Comparison of ENCODE assay signal across 24 mouse cellular contexts in genomic region chr15:36877501-36877900, GRCm38 (mm10).
DNase-seq lines count a peak whose midpoint lies in the region; ATAC-seq and TF ChIP-seq lines count a peak whose summit lies in the region.
"Had no signal": no experiment of that assay in that cellular context is flagged by ENCODE, and none has a peak within 500 bp of the region (broad histone marks: within the 10 kb centered on the region; RNA-seq: fewer than 3 reads in every experiment).

No protein-coding gene starts in this region.

- no peaks in the 10 kb centered on the region for H3K27me3 ChIP-seq in G1E (ENCODE audit: insufficient read depth, low read length)
- H3K27me3 ChIP-seq in MEL (ENCODE audit: control insufficient read depth in 1 of 2, insufficient read depth in 2 of 2, low read length in 2 of 2): no peaks in the 10 kb centered on the region
- H3K27me3 ChIP-seq in embryonic facial prominence, embryonic 15.5 days: no peaks in the 10 kb centered on the region
- no peaks in the 10 kb centered on the region for H3K27me3 ChIP-seq in cerebellum, adult 2 months (ENCODE audit: control insufficient read depth, insufficient read depth, low read length)
- H3K27me3 ChIP-seq: forebrain, embryonic 12.5 days; heart, embryonic 15.5 days; limb, embryonic 15.5 days; liver, embryonic 15.5 days; midbrain, embryonic 12.5 days; Patski; stomach, embryonic 15.5 days had no signal

- ATAC-seq in G1E (ENCODE audit: extremely low read depth, insufficient number of reproducible peaks, low FRiP score, poor library complexity, severe bottlenecking): no peak
- no peak for ATAC-seq in embryonic facial prominence, embryonic 15.5 days (ENCODE audit: insufficient number of reproducible peaks, low FRiP score, low TSS enrichment, low read depth)
- ATAC-seq: activated CD4-positive, CD25-positive, alpha-beta regulatory T cell, adult 4 months; hindbrain, postnatal 0 days; Patski had no signal

- 57% methylated on average over 7 of the region's 7 CpGs for WGBS in embryonic facial prominence, embryonic 15.5 days
- WGBS in cerebellum, adult 2 months: 77% methylated on average over 7 of the region's 7 CpGs

- DNase-seq in lung, adult 18-20 months: peak; percentile 34 to 70
- DNase-seq in lung, postnatal 10 days: no peak
- no peak for DNase-seq in G1E (ENCODE audit: low spot score)
- no peak for DNase-seq in MEL (ENCODE audit: low read depth, low spot score)
- DNase-seq in cerebellum, adult 2 months: no peak
- no peak for DNase-seq in spleen, postnatal 4 days (ENCODE audit: low spot score in 2 of 2)
- DNase-seq: adrenal gland, postnatal 25 days; cerebellum, adult 11 months; cerebellum, postnatal 25 days; gastrocnemius, postnatal 14 days; heart, postnatal 4 days; kidney, adult 18-20 months; retina, postnatal 1 day had no signal

- no peak for TF ChIP-seq POLR2A in MEL (IDR thresholded peaks at IDR 0.05; ENCODE audit: control insufficient read depth in 1 of 2, insufficient read depth in 1 of 2, low read depth in 1 of 2, low read length in 2 of 2, poor library complexity in 1 of 2)
- TF ChIP-seq POLR2A in cerebellum, adult 2 months (IDR thresholded peaks at IDR 0.05; ENCODE audit: borderline replicate concordance, insufficient read depth, low read length): no peak

- H3K4me1 ChIP-seq in G1E (ENCODE audit: insufficient read depth, low read depth, low read length) (peaks cover 88% of the 10 kb centered on the region), MEL (ENCODE audit: control insufficient read depth in 1 of 2, insufficient read depth in 2 of 2, low read length in 2 of 2) (peaks cover 29 to 66% of the 10 kb centered on the region in 2 experiments)
- peaks cover 43% of the 10 kb centered on the region for H3K4me1 ChIP-seq in embryonic facial prominence, embryonic 15.5 days
- H3K4me1 ChIP-seq in cerebellum, adult 2 months (ENCODE audit: control insufficient read depth, insufficient read depth, low read length): peaks cover 3% of the 10 kb centered on the region; the same call in 1 of the 2 replicates

- H3K36me3 ChIP-seq in G1E (replicated peaks): peaks cover 28% of the 10 kb centered on the region
- H3K36me3 ChIP-seq in MEL (ENCODE audit: control insufficient read depth in 1 of 2, insufficient read depth in 2 of 2, low read length in 2 of 2): peaks cover 0 to 72% of the 10 kb centered on the region in 2 experiments; a peak in 2 of 4 replicates
- H3K36me3 ChIP-seq in embryonic facial prominence, embryonic 15.5 days: no peaks in the 10 kb centered on the region
- H3K36me3 ChIP-seq: forebrain, embryonic 12.5 days; heart, embryonic 15.5 days; limb, embryonic 15.5 days; liver, embryonic 15.5 days; midbrain, embryonic 12.5 days; stomach, embryonic 15.5 days had no signal

- TF ChIP-seq RAD21 in MEL (IDR thresholded peaks at IDR 0.05; ENCODE audit: low read depth, low read length): no peak

- TF ChIP-seq CTCF in G1E (IDR thresholded peaks at IDR 0.05; ENCODE audit: low read depth, low read length) (no peak), MEL (IDR thresholded peaks at IDR 0.05 in 2 of 3, conservative IDR thresholded peaks at IDR 0.05 in 1 of 3; ENCODE audit: control insufficient read depth in 1 of 3, insufficient read depth in 1 of 3, low read depth in 2 of 3, low read length in 3 of 3, poor library complexity in 1 of 3, severe bottlenecking in 1 of 3) (no peak)
- no peak for TF ChIP-seq CTCF in cerebellum, adult 2 months (IDR thresholded peaks at IDR 0.05; ENCODE audit: borderline replicate concordance, insufficient read depth, low read depth, low read length)

- H3K4me3 ChIP-seq in G1E (ENCODE audit: low read depth, low read length) (peak overlapping the region; percentile 3; the same call in 1 of the 2 replicates), MEL (ENCODE audit: control insufficient read depth in 1 of 2, insufficient read depth in 1 of 2, low read depth in 2 of 2, low read length in 2 of 2) (no peak overlapping the region)
- no peak overlapping the region for H3K4me3 ChIP-seq in embryonic facial prominence, embryonic 15.5 days (replicated peaks)
- no peak overlapping the region for H3K4me3 ChIP-seq in cerebellum, adult 2 months (replicated peaks; ENCODE audit: insufficient read depth, low read depth, low read length)
- H3K4me3 ChIP-seq: forebrain, embryonic 12.5 days; heart, embryonic 15.5 days; limb, embryonic 15.5 days; liver, embryonic 15.5 days; midbrain, embryonic 12.5 days; stomach, embryonic 15.5 days had no signal

- 0 out of 2 replicates have a peak overlapping the region, but pooled peaks have one; percentile 6 for H3K4me2 ChIP-seq in embryonic facial prominence, embryonic 15.5 days (replicated peaks)
- H3K4me2 ChIP-seq: forebrain, embryonic 12.5 days; heart, embryonic 15.5 days; limb, embryonic 15.5 days; liver, embryonic 15.5 days; midbrain, embryonic 12.5 days; stomach, embryonic 15.5 days had no signal

- peak overlapping the region; percentile 80 for H3K27ac ChIP-seq in MEL (ENCODE audit: control insufficient read depth, low read depth, low read length)
- H3K27ac ChIP-seq in embryonic facial prominence, embryonic 15.5 days (replicated peaks): peak overlapping the region; percentile 41; the same call in 1 of the 2 replicates
- no peak overlapping the region for H3K27ac ChIP-seq in cerebellum, adult 2 months (ENCODE audit: insufficient read depth, low read length)
- H3K27ac ChIP-seq: forebrain, embryonic 12.5 days; hindbrain, postnatal 0 days; kidney, postnatal 0 days; limb, embryonic 15.5 days; liver, embryonic 15.5 days; midbrain, embryonic 12.5 days; stomach, embryonic 15.5 days had no signal

- H3K9me3 ChIP-seq in G1E (replicated peaks): no peaks in the 10 kb centered on the region
- H3K9me3 ChIP-seq in MEL (replicated peaks; ENCODE audit: insufficient read depth, low read length): no peaks in the 10 kb centered on the region
- no peaks in the 10 kb centered on the region for H3K9me3 ChIP-seq in embryonic facial prominence, embryonic 15.5 days (replicated peaks)
- H3K9me3 ChIP-seq: forebrain, embryonic 12.5 days; heart, embryonic 15.5 days; limb, embryonic 15.5 days; liver, embryonic 15.5 days; midbrain, embryonic 12.5 days; stomach, embryonic 15.5 days had no signal

- H3K79me2 ChIP-seq in MEL (ENCODE audit: control insufficient read depth, insufficient read depth, low read length, poor library complexity): peaks cover 9% of the 10 kb centered on the region

- no peak for TF ChIP-seq EP300 in MEL (IDR thresholded peaks at IDR 0.05; ENCODE audit: low read depth in 1 of 2, low read length in 2 of 2)

- no peak overlapping the region for H3K9ac ChIP-seq in MEL (ENCODE audit: control insufficient read depth, low read depth, low read length, poor library complexity, severe bottlenecking)
- H3K9ac ChIP-seq in embryonic facial prominence, embryonic 15.5 days: no peak overlapping the region
- H3K9ac ChIP-seq: forebrain, embryonic 12.5 days; heart, embryonic 15.5 days; limb, embryonic 15.5 days; liver, embryonic 15.5 days; midbrain, embryonic 12.5 days; stomach, embryonic 15.5 days had no signal

TF ChIP-seq in MEL, 35 proteins besides CTCF, POLR2A, EP300 and RAD21:
- no peak for TF ChIP-seq MYC (IDR thresholded peaks at IDR 0.05; ENCODE audit: low read depth, low read length)
- no peak for TF ChIP-seq ETS1 (IDR thresholded peaks at IDR 0.05; ENCODE audit: low read depth, low read length)
- TF ChIP-seq ZKSCAN1 (IDR thresholded peaks at IDR 0.05; ENCODE audit: low read depth, low read length): no peak

Comparison
In these comparisons a context has a peak if more than half of its experiments do, and no peak if none do; other contexts are left out.
1. DNase-seq: peak in lung, adult 18-20 months (2 of 2); none in lung, postnatal 10 days (single experiment), G1E (single experiment), MEL (single experiment), cerebellum, adult 2 months (0 of 2) and spleen, postnatal 4 days (0 of 2).